In genomic region chr2:170344502-170345409, GRCm38 (mm10) we compare ENCODE assay signal across 7 mouse cellular contexts.
DNase-seq lines count a peak whose midpoint lies in the region; ATAC-seq lines count a peak whose summit lies in the region.

No protein-coding gene starts in this region.

- no peak overlapping the region for H3K9ac ChIP-seq in hindbrain, embryonic 15.5 days
- H3K9ac ChIP-seq in liver, embryonic 15.5 days: no peak overlapping the region

- H3K4me1 ChIP-seq in megakaryocyte, embryonic 14.5 days: peaks cover 20% of the 10 kb centered on the region
- H3K4me1 ChIP-seq in hindbrain, embryonic 15.5 days (replicated peaks): peaks cover 21% of the 10 kb centered on the region; the same call in 1 of the 2 replicates
- peaks cover 25% of the 10 kb centered on the region for H3K4me1 ChIP-seq in liver, embryonic 15.5 days (replicated peaks)

- WGBS in hindbrain, embryonic 15.5 days: 14% methylated on average over 17 of the region's 18 CpGs
- 20% methylated on average over 18 of the region's 18 CpGs for WGBS in liver, embryonic 15.5 days (ENCODE audit: insufficient replicate concordance)

- H3K4me2 ChIP-seq in hindbrain, embryonic 15.5 days: no peak overlapping the region
- peak overlapping the region; percentile 28 for H3K4me2 ChIP-seq in liver, embryonic 15.5 days

- DNase-seq in thymus, postnatal 25 days: peak; percentile 38
- DNase-seq in adrenal gland, postnatal 14 days: no peak
- DNase-seq in gastrocnemius, postnatal 10 days: no peak

- no peak overlapping the region; the same call in 1 of the 2 replicates for H3K27ac ChIP-seq in hindbrain, embryonic 15.5 days (replicated peaks)
- peak overlapping the region; percentile 67 for H3K27ac ChIP-seq in liver, embryonic 15.5 days (replicated peaks)

- H3K27me3 ChIP-seq in megakaryocyte, embryonic 14.5 days (replicated peaks): peaks cover 26% of the 10 kb centered on the region
- H3K27me3 ChIP-seq in hindbrain, embryonic 15.5 days: no peaks in the 10 kb centered on the region
- no peaks in the 10 kb centered on the region for H3K27me3 ChIP-seq in liver, embryonic 15.5 days

- H3K9me3 ChIP-seq in megakaryocyte, embryonic 14.5 days: no peaks in the 10 kb centered on the region
- H3K9me3 ChIP-seq in hindbrain, embryonic 15.5 days: no peaks in the 10 kb centered on the region
- H3K9me3 ChIP-seq in liver, embryonic 15.5 days (replicated peaks): no peaks in the 10 kb centered on the region

- H3K36me3 ChIP-seq in megakaryocyte, embryonic 14.5 days (replicated peaks; ENCODE audit: low read length): no peaks in the 10 kb centered on the region
- H3K36me3 ChIP-seq in hindbrain, embryonic 15.5 days: no peaks in the 10 kb centered on the region
- no peaks in the 10 kb centered on the region for H3K36me3 ChIP-seq in liver, embryonic 15.5 days (replicated peaks)

- no peak for ATAC-seq in megakaryocyte, adult 5-6 weeks (ENCODE audit: poor library complexity, severe bottlenecking)
- peak; percentile 17; the same call in 1 of the 2 replicates for ATAC-seq in hindbrain, embryonic 15.5 days (ENCODE audit: low FRiP score, low read depth)
- no peak for ATAC-seq in liver, embryonic 15.5 days (ENCODE audit: insufficient read depth)

- peak overlapping the region; percentile 38 for H3K4me3 ChIP-seq in megakaryocyte, embryonic 14.5 days (replicated peaks)
- H3K4me3 ChIP-seq in hindbrain, embryonic 15.5 days: no peak overlapping the region
- no peak overlapping the region for H3K4me3 ChIP-seq in liver, embryonic 15.5 days (replicated peaks)
